Mouse (Mus musculus) kidney, postnatal 0 days (tissue): ENCODE results near the gene Btbd9. TPM values are rescaled to one million over a fixed set of nuclear protein-coding genes. Genes with fewer than 3 reads are reported as not detected.
A peak's percentile ranks its signal among the peaks of the same experiment; 100 is the strongest.

Experiments
- ATAC-seq: fragments of 200-750 bp; cut with Nextera tagmentation; replicated peaks from 2 replicates; pipeline ENCODE4 v1.8.0; 2017; ENCODE audit warnings: low read depth, moderate number of reproducible peaks, moderate TSS enrichment, moderate library complexity; ENCODE audit not compliant: low FRiP score
- DNase-seq: peaks from one replicate; pipeline ENCODE4 v3.0.0-alpha.2; 2016; ENCODE audit warnings: low spot score
- H3K27ac ChIP-seq: fragments of 300-500 bp; sonication (generic); 2 replicates; pipeline ENCODE4 v1.5.1; 2014; ENCODE audit warnings: mild to moderate bottlenecking
- H3K27me3 ChIP-seq: fragments of 300-500 bp; sonication (generic); 2 replicates; pipeline ENCODE4 v1.6.1; 2014; ENCODE audit warnings: low read length, mixed read lengths; ENCODE audit not compliant: insufficient read depth
- H3K36me3 ChIP-seq: fragments of 300-500 bp; sonication (generic); 2 replicates; pipeline ENCODE4 v1.6.1; 2014; ENCODE audit warnings: low read length, mixed read lengths; ENCODE audit not compliant: insufficient read depth
- H3K4me1 ChIP-seq: fragments of 300-500 bp; sonication (generic); replicated peaks from 2 replicates; pipeline ENCODE4 v1.6.1; 2014; ENCODE audit warnings: antibody characterized with exemption, low read length, mixed read lengths; ENCODE audit not compliant: insufficient read depth
- H3K4me2 ChIP-seq: fragments of 300-500 bp; sonication (generic); 2 replicates; pipeline ENCODE4 v1.6.1; 2014; ENCODE audit warnings: mild to moderate bottlenecking, low read length, moderate library complexity, mixed read lengths
- H3K4me3 ChIP-seq: fragments of 300-500 bp; sonication (generic); replicated peaks from 2 replicates; pipeline ENCODE4 v1.5.1; 2014; ENCODE audit warnings: low read depth, low read length
- H3K9ac ChIP-seq: fragments of 300-500 bp; sonication (generic); 2 replicates; pipeline ENCODE4 v1.6.1; 2014; ENCODE audit warnings: low read depth, low read length
- H3K9me3 ChIP-seq: fragments of 300-500 bp; sonication (generic); replicated peaks from 2 replicates; pipeline ENCODE4 v1.6.1; 2016; ENCODE audit warnings: low read length, inconsistent platforms, mixed read lengths
- CTCF ChIP-seq: IDR thresholded peaks from 2 replicates; pipeline ENCODE4 v1.5.1; 2016; ENCODE audit warnings: antibody characterized with exemption, low read depth, mild to moderate bottlenecking, moderate library complexity
- WGBS: fragments of 180-500 bp; shearing (Covaris S2); extraction: QIAGEN DNeasy Blood & Tissue Kit; methylation state at CpG from one replicate; pipeline ENCODE4 v1.1.7; 2014; 5-methylcytosine and 5-hydroxymethylcytosine counted together
- polyA plus RNA-seq: library from polyadenylated mRNA; unstranded; fragments of >200 nt; fragmentation: Nextera tagmentation; extraction: Ambion mirVana; gene quantifications from 2 replicates; pipeline ENCODE4 v1.2.1, GENCODE M21; 2015

The Btbd9 gene
- polyA plus RNA-seq, 1 experiment from 2014 or later, result 41.1 TPM

DNA sequence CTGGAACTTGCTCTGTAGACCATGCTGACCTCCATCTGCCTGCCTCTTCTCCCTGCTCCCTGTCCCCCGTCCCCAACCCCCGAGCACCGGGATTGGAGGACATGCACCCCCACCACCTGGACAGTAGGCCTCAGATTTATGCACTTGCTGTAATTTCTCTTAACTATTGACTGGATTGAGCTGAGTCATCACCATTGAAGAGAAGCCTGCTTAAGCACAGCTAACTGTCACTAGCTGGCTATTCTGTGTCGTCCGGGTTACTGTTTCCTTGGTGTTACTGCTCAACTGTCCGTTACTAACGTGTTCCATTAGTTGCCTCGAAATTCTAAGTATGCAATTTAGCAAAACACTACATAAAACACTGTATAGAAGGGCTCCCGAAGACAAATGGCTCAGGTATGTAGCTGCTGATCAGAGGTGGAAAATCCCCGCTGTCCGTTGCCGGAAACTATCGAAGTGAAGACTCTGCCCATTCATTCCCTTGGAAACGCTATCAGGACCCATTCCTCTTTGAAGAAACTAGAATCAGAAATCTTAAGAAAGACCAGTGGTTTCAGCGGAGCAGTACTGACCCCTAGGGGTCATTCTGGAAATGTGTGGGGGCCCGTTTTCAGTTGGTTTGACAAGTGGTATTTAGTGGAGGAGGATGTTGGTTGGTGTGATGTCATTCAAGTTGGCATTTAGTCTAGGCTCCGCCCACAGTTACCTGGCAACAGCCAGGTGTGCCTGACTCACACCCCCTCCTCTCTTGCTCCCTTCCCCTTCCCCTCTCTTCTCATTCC lies 14.3 kb upstream of the Btbd9 start:
- no peak overlapping the region for H3K27ac ChIP-seq
- DNase-seq, result peak; percentile 87
- H3K4me3 ChIP-seq, result no peak overlapping the region
- no peaks in the 10 kb centered on the region for H3K27me3 ChIP-seq
- peak; percentile 76 for ATAC-seq
- H3K4me1 ChIP-seq, result no peaks in the 10 kb centered on the region
- WGBS, result 45% methylated on average over 17 of the region's 17 CpGs
- H3K9me3 ChIP-seq, result no peaks in the 10 kb centered on the region
- H3K9ac ChIP-seq, result no peak overlapping the region
- H3K4me2 ChIP-seq, result no peak overlapping the region
- peak; percentile 79 for TF ChIP-seq CTCF
- H3K36me3 ChIP-seq, result peaks cover 23% of the 10 kb centered on the region

DNA sequence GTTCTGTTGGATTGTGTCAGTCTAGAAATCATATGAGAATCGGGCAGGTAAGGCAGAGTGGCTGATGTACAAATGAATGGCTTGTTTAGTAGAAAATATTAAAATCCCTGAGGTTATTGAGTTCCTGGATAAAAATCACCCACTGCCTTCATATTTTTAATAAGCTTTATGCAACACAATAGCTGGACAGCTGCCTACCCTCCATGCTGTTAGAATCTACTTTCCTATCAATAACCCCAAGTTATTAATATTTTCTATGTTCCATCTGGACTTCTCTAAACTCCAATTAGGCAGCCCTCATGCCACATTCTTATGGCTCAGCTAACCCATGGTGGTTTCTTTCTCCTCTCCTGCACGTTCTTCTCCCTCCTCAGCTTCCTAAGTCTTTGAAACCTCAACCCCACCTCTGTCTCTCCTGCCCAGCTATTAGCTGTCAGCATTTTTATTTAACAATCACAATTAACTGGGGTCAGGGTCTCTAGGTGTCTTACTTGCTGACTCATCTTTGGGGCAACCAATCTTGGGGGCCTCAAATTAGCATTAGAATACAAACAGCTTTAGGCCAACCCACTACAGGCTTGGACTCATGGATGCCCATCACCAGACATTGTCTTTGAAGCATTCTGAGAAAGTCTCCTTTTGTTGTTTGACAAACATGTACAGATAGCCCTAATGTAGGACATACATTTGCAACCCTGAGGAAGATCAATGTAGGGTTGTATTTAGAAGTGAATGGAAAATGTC lies 7.1 kb upstream of the Btbd9 start:
- Histone ChIP-seq H3K9me3 (no peaks in the 10 kb centered on the region), H3K27ac (no peak overlapping the region), H3K4me1 (no peaks in the 10 kb centered on the region), H3K4me2 (no peak overlapping the region), H3K4me3 (no peak overlapping the region), H3K27me3 (no peaks in the 10 kb centered on the region), H3K36me3 (no peaks in the 10 kb centered on the region), H3K9ac (no peak overlapping the region)
- ATAC-seq, result no peak
- no peak for DNase-seq
- TF ChIP-seq CTCF, result no peak
- WGBS, result 84% methylated on average over 2 of the region's 2 CpGs

DNA sequence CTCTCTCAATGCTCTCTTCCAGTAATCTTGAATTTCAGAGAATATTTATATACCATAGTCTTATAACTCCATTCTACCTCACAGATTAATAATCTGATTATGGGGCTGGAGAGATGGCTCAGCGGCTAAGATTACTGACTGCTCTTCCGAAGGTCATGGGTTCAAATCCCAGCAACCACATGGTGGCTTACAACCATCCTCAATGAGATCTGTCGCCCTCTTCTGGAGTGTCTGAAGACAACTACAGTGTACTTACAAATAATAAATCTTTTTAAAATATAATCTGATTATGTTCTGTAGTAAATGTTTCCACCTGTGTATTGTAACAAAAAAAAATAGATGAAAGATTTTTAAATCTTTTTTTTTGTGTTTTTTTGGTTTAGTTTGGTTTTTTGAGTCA lies 6.0 kb upstream of the Btbd9 start:
- Histone ChIP-seq H3K9me3 (no peaks in the 10 kb centered on the region), H3K9ac (no peak overlapping the region), H3K36me3 (no peaks in the 10 kb centered on the region), H3K27ac (no peak overlapping the region), H3K27me3 (no peaks in the 10 kb centered on the region), H3K4me3 (no peak overlapping the region), H3K4me1 (no peaks in the 10 kb centered on the region), H3K4me2 (no peak overlapping the region)
- peak; percentile 10; the same call in 1 of the 2 replicates for TF ChIP-seq CTCF
- DNase-seq (no peak), ATAC-seq (no peak)
- WGBS, result 93% methylated on average over 3 of the region's 3 CpGs

DNA sequence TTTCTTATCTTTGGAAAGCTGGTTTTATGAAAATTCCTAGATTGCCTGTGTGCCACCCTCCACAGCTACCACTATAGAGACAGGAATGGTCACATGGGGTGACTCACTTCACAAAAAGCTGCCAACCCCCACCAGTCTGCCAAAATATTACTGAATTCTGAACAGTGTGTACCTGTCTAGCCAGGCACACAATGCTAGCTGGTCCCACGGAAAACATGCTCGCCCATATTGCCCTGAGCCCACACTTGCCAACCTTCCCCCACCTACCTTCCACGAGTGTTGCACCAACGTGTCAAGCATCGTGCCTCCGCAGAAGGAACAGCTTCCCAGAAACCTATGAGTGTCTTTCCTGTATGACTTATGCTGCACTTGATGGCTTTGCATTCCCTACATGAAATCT lies 4.9 kb upstream of the Btbd9 start:
- no peak overlapping the region for H3K4me3 ChIP-seq
- H3K9ac ChIP-seq, result no peak overlapping the region
- WGBS, result 86% methylated on average over 6 of the region's 6 CpGs
- H3K9me3 ChIP-seq, result no peaks in the 10 kb centered on the region
- TF ChIP-seq CTCF, result no peak
- no peak for ATAC-seq
- H3K27ac ChIP-seq, result no peak overlapping the region
- H3K4me1 ChIP-seq, result 0 out of 2 replicates have a peak, but pooled peaks cover 6% of the 10 kb centered on the region
- no peak for DNase-seq
- no peaks in the 10 kb centered on the region for H3K27me3 ChIP-seq
- H3K36me3 ChIP-seq, result no peaks in the 10 kb centered on the region
- H3K4me2 ChIP-seq, result no peak overlapping the region

DNA sequence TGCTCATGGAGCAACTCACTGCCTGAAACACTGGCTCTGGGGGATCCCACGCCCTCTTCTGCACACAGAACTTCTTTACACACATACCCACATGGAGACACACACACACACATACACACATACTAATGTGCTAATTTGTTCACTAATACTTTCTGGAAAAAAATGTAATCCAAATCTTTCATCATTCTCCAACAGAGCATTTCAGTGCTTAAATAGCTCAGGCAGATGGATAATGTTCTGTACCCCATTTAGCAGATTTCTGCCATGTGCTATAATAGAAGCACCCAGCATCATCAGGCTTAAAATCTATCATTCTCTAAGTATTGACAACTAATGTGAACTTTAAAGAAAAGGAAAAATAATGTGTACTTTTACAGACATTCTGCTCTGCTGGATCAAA lies 4.5 kb upstream of the Btbd9 start:
- Histone ChIP-seq H3K4me3 (no peak overlapping the region), H3K27ac (no peak overlapping the region), H3K36me3 (no peaks in the 10 kb centered on the region), H3K9me3 (no peaks in the 10 kb centered on the region), H3K9ac (no peak overlapping the region), H3K4me1 (0 out of 2 replicates have a peak, but pooled peaks cover 6% of the 10 kb centered on the region), H3K27me3 (no peaks in the 10 kb centered on the region), H3K4me2 (no peak overlapping the region)
- WGBS, result 69% methylated on average over 1 of the region's 1 CpGs
- DNase-seq (no peak), ATAC-seq (no peak)
- no peak for TF ChIP-seq CTCF

DNA sequence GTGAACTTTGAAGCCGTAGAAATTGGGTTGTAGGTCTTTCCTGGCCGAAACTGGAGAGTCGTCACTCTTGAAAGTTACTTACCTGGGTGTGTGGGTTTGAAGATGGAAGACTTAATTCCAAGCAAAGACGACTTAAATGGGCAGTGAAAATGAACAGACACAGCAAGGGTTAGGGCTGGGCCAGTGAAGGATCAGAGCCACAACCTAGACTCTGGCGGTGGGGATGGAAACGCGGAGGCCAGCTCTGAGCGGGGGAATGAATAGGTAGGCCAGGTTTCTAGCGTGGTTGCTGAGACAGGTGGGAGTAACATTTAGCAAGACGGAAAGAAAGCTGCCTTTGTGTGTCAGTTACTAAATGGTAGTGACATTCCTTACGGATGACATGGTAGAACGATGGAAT lies 658 bp upstream of the Btbd9 start:
- peak; percentile 8 for DNase-seq

More for the DNA sequence above, 658 bp upstream of the Btbd9 start:
- no peaks in the 10 kb centered on the region for H3K27me3 ChIP-seq
- H3K9me3 ChIP-seq, result no peaks in the 10 kb centered on the region
- no peak overlapping the region for H3K27ac ChIP-seq
- H3K4me3 ChIP-seq, result peak overlapping the region; percentile 81
- 58% methylated on average over 12 of the region's 12 CpGs for WGBS
- H3K9ac ChIP-seq, result peak overlapping the region; percentile 80
- ATAC-seq, result no peak
- peaks cover 18% of the 10 kb centered on the region for H3K4me1 ChIP-seq
- no peak for TF ChIP-seq CTCF
- H3K4me2 ChIP-seq, result peak overlapping the region; percentile 90
- no peaks in the 10 kb centered on the region for H3K36me3 ChIP-seq
